Mouse (Mus musculus): ENCODE measurements around the gene Rps6kl1. TPM values are rescaled to one million over a fixed set of nuclear protein-coding genes. Genes with fewer than 3 reads are reported as not detected.

Gene Rps6kl1
- total RNA-seq, 2 experiments from 2014 or later: 39.9 to 40.2 TPM

DNA sequence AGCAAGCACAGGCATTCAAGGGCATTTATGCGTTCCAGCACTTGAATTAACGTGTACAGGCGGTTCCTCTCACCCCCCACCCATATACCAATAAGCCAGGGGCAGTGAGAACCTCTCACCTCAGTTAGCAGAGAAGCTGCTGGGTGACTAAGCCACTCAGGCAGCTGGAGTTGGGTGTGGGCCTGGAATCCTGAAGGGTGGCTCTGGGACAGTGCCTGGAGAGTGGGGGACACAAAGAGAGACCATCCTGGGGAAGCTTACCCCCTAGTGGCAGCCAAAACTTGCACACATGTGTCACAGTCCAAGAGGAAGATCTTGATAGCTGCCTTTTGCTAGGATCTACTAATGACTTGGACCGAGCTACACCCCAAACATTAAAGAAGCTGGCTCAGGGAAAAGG is 14.4 kb downstream of the Rps6kl1 start:
- DNase-seq: no peak

DNA sequence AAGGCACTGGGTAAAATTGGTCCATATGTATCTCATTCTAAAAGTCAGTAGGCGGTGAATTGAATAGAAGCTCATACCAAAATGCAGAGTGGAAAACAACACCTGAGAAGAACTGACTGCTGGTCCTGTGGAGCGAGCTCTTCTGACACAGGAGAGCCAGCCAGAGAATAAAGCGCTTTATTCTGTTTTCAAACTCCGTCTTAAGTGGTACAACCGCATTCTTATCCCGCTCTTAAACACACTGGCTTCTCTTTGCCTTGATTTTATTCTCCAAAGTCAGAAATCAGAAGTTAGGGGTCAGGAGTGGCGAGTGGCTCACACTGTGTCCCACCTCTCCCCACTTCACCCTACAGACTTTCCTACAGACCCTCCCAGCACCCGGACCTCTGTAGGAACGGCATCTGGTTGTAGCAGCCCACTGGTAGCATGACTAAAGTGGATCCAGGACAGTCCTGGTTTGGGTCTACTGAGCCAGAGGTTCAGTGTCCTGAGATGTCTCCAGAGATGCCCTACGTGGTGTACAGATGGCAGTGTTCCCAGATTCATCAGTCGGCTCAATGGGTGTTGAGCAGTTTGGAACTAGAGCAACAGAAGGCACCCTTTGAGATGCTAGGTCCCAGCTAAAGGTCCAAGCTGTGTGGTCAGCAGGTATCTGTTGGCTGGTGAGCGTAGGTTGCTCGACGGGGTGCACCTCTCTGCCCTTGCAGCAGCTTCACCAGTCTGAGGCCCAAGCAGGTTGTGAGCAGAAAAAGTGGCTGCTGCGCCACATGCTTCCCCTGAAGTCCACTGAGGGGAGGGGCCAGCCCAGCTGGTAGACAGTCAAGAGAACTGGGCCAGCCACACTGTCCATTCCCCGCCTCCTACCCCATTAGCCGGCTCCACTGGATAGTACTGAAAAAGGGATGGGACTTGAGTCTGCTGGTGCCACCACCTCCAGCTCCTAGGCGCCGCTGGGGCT is 15.3 kb downstream of the Rps6kl1 start:
- DNase-seq: no peak

DNA sequence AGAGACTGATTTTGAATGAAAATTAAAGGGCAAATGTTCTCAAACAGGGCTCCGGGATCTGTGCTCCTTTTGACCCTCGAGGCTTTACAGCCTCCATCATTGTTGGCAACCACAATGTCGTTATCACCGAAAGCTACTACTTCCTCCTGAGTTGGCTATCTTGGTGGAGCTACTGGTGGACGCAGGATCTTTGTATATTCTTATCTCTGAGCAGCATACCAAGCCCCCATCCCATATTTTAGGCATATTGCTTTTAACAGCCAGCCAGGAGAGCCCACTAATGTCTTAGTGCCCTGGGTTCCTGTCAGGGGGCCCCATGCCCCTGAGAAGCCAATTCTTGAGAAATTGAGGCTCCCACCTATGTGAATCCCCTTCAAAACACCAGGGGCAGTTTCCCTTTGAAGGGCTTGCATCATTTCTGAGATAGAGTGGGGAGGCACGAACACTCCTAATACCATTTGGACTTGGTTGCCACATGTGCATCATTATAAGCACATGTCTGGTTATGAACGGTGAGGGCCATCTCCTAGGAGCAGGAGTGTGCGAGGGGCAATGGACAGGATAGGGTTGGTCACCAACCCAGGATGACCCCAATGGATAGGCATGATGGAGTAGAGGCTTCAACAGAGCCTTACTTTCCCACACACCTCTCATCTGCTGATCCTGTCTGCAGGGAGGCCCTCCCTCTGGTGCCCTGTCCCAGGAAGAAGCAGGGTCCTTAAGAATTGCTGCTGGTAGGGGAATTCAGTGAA is 16.8 kb downstream of the Rps6kl1 start:
- DNase-seq: no peak

DNA sequence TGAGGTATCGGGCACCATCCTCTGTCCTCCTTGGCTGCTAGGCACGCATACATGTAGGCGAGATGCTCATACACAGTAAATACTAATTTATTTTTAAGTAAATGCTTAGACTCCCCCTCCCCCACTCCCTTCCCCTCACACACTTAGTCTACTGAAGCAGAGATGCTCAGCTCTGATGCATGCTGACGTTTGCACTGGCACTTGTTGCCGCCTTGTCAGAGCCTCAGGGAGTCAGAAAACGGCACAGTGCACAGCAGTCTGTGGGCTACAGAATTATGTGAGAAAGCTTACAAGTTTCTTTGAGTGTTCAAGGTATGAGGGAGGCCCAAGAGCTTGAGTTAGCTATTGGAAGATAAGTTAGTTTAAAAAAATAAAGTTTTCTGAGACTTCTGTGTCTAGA is 19.7 kb downstream of the Rps6kl1 start:
- no peak for DNase-seq

DNA sequence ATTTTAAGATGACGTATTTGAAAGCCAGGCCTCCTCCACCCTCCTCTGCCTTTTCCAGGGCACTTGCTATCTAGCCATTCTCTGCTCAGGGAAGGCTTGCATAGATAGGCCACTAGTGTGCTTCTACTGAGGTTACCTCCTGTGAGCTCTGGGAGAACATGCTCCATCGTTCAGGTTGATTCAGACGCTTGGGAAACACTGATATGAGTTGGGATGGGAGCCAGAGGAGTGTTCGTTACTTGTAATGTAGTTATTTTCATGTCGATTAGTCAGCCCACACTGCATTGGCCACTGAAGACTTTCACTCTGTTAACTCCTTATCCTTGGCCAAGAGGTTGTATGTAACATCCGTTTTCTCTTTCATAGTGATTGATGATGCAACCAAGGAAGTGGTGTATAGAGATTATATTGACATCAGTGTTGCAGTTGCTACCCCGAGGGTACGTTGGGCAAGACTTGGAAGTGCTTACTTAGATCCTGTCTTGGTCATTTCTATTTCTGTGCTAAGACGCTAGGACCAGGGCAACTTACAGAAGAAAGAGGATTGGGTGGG is 21.6 kb downstream of the Rps6kl1 start:
- no peak for DNase-seq

DNA sequence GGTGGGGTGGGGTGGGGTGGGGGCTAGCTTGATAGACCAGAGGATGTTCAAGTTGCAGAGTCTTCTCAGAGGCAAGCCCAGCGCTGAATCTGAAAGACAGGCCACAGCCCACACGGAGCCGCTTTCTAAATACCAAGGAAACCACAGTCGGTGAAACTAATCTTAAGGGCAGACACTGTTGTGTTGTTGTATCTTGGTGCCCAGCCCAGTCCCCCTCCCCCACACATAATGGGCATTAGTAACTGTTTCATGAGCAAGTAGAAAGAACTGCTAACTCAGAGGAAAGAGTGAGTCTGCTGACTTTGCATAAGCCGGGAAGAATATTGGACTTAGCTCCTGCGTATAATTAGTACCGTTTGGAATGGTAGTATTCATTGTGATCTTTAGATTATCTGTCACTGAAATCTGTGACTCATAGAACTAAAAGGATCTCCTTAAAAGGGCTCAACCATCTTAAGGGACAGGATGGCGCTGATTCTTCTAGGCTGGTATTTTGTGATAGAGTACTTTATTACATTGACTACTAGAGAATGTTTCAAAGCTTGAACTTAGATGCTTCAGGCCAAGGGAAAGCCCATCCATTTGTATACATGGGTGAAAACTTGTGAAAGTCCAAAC is 24.0 kb downstream of the Rps6kl1 start:
- DNase-seq: no peak

DNA sequence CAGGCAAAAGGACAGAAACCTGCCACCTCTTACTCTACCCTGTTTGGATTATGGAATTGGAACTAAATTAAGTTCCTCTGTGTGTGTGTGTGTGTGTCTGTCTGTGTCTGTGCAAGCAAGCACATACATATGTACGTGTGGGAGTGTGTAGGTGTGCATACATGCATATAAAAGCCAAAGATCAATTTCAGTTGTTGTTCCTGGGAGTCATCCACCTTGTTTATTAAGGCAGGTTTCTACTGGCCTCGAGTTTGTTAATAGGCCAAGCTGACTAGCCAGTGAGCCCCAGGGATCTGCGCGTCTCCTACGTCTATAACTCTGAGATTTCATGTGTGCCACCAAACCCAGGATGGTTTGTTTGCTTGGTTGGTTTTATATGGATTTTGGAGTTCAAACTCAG is 26.3 kb downstream of the Rps6kl1 start:
- DNase-seq: no peak

DNA sequence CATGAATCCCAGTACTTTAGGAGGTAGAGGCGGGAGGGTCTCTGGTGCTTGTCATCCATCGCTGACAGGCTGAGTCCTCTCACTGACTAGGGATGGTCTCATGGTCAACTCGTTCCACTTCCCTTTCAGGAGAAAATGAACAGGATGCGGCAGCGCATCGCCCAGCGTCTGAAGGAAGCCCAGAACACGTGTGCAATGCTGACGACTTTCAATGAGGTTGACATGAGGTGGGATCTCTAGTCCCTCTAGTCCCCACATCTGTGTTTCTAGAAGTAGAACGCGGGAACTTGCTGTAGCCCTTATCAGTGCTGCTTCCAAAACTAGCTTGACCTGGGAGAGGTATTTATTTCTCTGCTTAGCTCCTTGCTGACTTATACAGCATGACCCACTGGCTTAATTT is 27.4 kb downstream of the Rps6kl1 start:
- no peak for DNase-seq

DNA sequence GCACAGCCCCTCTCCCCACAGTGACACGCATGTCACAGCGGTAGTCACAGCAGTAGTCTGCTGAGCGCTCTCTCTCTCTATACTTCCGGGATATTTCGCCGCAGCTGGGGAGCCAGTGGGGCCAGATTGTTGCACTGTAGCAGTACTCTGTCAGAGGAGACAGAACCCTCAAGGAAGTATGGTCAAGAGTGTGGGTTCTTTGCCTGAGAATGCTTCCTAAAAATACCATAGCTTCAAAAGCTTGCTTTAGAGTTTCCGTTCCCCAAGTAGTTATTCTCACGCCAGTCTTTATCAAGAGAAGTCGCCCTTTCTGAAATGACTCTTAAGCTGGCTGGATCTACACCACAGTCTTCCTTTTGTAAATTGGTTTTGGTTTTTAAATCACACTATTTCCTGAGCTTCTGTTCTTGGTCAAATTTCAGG is 27.9 kb downstream of the Rps6kl1 start:
- DNase-seq: no peak

DNA sequence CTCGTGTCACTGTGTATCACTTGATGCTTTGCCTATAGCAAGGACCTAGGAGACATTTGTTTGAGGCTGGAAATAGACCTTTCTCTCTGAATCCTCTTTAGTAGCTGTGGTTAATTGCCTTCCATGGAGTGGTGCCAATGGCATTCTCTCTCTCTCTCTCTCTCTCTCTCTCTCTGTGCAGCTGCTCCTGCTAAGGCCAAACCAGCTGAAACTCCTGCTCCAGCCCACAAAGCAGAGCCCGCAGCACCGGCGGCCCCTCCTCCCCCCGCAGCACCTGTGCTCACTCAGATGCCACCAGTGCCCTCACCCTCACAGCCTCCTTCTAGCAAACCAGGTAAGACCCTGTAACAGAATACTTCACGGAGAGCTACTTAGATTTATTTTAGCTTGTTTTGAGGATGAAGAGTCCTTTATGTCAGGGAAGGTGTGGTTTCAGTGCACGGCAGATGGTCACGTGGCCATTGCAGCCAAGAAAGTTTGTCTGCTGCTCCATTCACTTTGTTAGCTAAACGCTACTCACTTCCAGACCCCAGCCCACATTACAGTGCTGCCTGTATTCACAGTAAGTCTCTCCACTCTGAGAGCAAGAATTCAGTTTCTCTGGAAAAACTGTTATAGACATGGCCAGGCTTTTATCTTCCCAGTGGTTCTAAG is 29.1 kb downstream of the Rps6kl1 start:
- DNase-seq: no peak

DNA sequence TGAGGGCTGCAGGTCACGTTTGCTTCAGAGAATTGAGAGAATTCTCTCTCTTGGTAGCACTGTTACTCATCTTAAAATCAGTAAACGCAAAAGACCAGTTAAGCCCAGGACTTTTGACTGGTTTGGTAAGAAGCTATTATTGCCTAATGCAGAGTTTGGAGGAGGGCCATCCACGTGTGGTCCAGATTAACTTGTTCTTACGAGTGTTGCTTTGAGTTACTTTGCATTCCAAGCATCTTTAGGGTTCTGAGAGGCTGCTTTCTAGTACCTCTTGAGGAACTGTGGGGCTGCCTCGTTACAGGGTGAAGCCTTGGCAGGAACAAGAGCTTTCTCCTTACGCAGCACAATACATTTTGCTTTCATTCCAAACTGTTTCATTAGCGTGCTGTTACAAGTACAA is 35.4 kb downstream of the Rps6kl1 start:
- DNase-seq: no peak

DNA sequence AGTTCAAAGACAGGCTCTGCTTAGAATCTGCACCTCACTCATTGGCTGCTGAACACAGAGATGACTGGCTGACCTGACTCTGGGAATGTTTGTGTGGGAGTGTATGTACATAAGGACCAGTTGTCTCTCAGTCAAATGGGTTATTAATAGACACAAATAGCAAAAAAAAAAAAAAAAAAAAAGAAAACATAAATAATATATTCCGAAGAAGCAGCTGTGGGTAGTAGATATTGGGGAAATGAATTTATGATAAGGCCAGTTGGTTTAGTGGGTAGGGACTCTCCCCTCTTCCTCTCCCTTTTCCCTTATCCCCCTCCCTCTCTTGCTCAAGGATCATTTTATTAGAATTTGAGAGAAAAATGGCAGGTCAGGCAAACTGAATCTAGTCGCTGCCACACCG is 37.1 kb downstream of the Rps6kl1 start:
- no peak for DNase-seq

DNA sequence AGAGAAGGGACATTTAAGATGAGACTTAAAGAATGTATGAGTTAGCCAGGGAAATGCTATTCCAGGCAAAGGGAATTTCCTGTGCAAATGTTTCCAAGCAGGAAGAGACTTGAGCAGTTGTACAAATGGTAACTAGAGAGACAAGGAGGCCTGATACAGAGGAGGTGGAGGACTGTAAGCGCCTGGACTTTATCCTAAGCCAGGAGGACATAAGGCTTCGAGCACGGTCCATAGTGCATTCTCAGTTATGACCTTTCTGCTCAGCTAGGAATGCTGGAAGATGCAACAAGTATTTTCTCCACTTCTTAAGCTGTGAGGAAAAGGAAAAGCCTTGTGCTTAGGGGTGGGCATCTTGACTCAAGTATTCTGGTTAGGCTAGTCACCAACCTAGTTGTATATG is 37.7 kb downstream of the Rps6kl1 start:
- DNase-seq: no peak

DNA sequence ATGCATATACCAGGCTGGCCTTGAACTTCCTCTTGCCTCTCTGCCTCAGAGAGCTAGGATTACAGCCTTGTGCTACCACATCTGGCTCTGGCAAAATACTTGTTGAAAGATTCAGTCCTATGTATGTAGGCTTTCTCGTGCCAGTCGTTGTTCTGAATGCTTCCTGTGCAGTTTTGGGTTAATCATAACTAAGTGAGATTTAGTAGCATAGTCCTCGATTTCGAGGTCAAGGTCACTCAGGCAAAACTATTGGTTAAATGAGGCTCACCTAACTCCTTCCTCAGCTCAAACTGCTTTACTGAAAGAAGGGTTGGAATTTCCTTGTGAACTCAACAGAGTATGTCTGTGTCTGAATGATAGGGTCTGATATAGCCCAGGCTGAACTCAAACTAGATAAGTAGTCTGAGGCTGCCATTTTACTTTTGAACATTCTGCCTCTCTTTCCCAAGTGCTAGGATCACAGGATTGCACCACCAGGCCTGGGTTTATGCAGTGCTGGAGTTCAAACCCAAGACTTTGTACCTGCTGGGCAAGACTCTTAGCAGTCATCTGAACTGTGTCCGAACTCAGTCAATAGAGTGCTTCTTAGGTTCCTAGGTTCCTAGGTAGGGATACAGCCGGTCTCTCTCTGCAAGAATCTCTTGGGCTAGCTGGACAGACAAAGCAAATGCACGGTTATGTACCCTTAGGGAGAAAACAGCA is 38.4 kb downstream of the Rps6kl1 start:
- DNase-seq: no peak

DNA sequence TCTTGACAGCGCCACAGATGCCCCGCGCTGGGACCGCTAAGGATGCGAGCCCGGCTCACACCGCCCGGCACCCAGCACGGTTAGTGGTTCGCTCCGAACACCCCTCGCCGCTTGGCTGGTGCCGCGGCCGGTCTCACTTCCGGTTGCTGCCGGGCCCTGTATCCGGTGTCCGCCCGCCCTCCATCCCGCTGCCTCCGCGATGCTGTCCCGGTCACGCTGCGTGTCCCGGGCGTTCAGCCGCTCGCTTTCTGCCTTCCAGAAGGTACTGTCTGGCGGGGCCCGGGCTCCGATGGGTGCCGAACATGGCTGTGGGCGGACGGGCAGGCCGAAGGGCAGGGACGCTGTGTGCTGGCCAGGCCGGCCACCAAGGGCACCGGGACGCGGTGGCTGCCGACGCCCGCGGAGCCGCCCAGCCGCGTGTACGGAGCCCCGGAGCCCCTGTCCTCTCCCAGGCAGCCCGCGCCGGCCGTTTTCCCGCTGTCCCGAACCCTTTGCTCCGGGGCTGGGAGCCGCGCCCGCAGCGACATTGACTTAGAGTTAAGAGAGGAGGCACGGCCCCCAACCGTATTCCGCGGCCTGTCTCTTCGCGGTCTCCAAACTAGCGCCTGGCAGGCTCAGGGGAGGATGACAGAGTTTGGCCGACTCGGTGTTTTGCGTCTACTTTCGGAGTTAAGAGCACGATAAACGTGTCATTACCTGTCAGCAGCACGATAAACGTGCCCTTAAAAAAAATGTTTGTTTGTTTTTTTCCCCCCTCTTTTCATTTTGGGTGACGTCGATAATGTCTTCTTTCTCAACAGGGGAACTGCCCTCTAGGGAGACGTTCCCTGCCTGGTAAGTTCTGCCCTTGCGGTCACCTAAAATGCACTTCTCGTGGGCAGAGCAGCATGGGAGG is 40.1 kb downstream of the Rps6kl1 start, which contains the start of the genes Prox2 and Dlst:
TSS of gene Prox2 (minus strand) at position 62 of the 895 bp plus-strand sequence.
TSS of gene Dlst (plus strand) at position 136 of the 895 bp plus-strand sequence.
- peak; percentile 88 to 89 for DNase-seq

DNA sequence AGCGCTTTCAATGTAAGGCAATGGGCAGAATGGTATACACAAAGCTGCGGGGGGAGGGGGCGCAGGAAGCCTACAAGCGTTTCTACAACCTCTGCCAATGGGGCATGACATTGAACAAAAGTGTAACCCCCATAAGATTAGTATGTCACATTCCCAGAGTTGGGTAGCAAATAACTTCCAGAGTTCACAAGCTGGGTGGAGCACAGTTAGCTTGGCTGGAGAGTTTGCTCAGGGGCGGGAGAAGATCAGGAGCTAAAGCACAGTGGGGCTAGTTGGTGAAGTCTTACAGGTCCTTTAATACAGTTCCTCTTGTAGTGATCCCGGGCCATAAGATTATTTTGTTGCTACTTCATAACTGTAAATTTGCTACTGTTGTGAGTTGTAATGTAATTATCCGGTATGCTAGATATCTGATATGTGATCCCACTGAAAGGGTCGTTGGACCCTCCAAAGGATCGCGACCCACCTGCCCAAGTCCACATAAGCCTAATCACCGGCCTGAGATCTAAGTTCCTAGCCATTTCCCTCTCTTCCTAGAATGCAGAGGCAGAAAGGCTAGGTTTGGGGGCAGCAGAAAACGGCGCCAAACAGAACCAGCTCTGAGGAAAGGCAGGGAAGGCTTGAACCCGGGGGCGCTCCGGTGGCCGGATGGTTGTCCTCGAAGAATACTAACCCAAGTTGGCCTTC is 40.9 kb downstream of the Rps6kl1 start:
- DNase-seq: no peak

DNA sequence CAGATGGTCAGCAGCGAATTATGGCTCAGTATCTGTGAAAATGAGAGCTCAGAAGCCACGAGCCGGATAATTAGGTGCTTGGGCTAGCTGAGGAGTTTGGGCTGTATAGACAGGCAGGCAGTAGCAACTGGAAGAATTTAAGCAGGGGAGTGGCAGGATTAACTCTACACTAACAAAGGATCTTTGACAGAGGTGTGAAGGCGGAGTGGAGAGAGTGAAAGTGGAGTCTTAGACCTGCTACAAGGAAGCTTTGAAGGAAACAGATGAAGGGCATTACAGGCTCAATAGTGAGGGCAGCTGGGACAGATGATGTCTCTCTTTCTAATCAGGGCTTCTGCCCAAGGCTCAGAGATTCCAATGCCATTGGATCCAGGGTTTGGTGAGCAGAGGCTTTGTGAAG is 41.6 kb downstream of the Rps6kl1 start:
- no peak for DNase-seq

DNA sequence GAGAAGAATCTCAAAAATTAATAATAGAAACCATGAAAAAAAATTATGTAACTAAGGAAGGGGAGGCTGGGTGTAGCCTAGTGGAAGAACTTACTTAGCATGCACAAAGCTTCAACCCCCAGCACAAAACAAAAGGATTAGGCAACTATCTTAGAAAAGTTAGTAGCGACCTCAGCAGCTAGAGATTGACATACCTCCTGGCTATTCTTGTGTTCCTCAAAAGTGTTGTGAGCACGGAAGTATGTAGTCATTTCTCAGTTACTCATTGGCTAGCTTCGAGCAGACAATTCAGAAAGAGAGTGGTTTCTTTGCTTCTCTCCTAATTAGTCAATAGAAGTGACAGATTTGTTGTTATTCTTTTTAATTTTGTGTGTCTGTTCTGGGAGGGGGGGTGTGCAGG is 42.4 kb downstream of the Rps6kl1 start:
- no peak for DNase-seq

DNA sequence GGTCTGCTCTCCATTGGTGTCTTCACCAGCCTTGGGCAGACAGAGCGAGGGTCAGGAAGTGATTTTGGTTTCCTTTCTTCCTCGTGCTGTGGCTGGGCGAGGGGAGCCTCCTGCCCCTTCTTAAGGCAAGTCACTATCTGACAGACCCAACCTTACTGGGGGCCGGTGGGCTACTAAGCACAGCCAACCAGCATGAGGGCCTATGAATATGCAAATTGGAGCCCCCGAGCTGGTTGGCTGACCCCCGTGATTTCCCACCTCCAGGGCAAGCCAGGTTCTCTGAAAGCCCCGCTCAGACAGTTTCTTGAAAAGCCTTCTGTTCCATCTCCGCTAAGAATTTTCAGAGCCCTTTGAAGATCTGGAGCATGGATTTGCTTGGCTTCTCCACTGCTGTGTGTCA is 44.8 kb downstream of the Rps6kl1 start:
- DNase-seq: no peak

DNA sequence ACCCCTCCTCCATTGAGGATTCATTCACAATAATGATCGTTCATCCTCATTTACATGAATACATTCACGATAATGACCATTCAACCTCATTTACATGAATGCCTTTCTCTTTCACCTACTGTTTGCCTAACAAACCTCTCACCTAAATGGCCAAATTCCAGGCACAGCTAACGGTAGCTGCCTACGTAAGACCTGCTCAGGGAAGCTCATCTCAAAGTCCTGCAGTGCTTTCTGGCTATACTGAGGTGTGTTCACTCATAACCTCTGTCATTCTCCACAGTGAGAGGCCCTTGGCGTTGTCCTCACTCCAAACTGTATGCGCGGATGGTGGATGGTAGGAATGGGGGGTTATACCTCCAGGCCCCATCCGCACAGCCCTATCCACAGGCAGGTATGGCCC is 46.3 kb downstream of the Rps6kl1 start:
- DNase-seq: no peak

All from layer of hippocampus, postnatal 36 days (tissue).